Mouse (Mus musculus): ENCODE results near the gene Calr3.

- TF ChIP-seq CTCF (IDR thresholded peaks at IDR 0.05; ENCODE audit: extremely low read depth, insufficient read length, insufficient replicate concordance, low read depth, low read length) (no peak), POLR2A (IDR thresholded peaks at IDR 0.05; ENCODE audit: low read depth, low read length) (no peak)
Observed at GRCm38 (mm10) chr8:72458457-72458856, 14.8 kb upstream of the Calr3 start.
